Mouse (Mus musculus) hematopoietic stem cell, adult 5-6 weeks (primary cell): ENCODE data around the gene Nle1. TPM values are rescaled to one million over a fixed set of nuclear protein-coding genes. Genes with fewer than 3 reads are reported as not detected.
A peak's percentile ranks its signal among the peaks of the same experiment; 100 is the strongest.

Experiments
- ATAC-seq, 2 experiments: fragments of 125-278 bp in 1 of 2; replicated peaks in 1 of 2; 2 replicates each; pipeline ENCODE4 v1.8.0; 2016 to 2017; ENCODE audit warnings: inconsistent platforms in 2 of 2, mild to moderate bottlenecking in 2 of 2, moderate number of reproducible peaks in 2 of 2, low read depth in 1 of 2, moderate TSS enrichment in 1 of 2; ENCODE audit not compliant: low FRiP score in 2 of 2, poor library complexity in 2 of 2, severe bottlenecking in 2 of 2, insufficient read depth in 1 of 2, low TSS enrichment in 1 of 2
- total RNA-seq: library from RNA; stranded (forward); fragments of 172-1452, 232-1000 nt; gene quantifications from 2 replicates; pipeline ENCODE4 v1.2.3, GENCODE M21; 2017

The Nle1 gene
- total RNA-seq, 1 experiment from 2014 or later: 28.5 TPM

DNA sequence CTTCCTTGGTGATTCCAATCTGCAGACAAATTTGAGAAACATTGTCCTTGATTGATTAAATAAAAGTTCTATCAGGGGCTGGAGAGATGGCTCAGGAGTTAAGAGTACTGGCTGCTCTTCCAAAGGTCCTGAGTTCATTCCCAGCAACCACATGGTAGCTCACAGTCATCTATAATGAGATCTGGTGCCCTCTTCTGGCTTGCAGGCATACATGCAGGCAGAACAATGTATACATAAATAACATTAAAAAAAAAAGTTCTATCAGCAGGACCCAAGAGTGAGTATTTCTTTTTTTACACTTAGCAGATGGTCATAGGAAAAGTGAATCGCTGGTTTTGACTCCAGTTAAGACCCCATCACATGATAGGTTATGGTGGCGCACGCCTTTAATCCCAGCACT, 21.7 kb downstream of the Nle1 start:
- ATAC-seq: no peak

DNA sequence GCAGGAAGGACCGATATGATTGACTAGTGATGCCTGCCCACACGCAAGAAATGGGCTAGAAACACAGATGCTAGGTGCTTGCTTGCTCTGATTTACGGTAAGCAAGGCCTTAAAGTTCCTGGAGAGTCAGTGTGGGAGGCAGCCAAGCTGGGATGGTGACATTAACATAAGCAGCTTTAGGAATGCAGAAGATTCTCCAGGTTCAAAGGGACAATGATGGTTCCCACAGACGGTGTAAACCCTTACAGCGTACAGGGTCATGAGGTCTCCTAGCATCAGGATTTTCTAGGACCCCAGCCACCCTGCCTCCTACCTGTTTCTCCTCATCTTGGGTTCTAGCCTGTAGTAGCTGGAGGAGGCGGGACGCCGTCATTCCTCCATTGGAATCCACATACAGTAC, 25.0 kb downstream of the Nle1 start:
- ATAC-seq: no peak

DNA sequence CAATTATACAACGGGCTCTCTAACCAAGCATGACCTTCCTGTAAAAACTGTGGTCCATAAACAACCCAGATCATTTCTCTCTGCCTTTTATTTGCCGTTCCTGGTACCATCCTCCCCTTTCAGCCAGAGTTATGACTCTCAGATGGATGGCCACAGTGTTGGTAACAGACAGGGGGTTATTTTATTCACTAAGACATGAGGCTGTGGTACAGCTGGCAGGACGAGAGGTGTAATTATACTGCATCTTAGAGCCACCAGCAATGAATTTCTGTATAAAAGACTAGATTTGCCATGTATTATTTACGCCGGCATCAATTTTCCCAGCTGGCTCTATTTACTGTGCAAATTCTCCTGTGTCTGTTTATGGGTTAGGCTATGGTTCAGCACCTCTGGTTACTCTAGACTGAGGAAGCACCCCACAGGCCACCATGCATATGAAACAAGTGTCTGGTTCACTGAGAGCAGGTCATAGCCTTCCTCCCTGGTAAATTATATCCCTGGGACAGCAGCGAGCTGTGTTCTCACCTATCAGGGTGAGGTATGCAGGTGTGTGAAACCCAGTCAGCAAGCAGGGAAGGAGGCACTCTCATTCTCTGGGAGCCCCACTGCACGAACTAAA, 30.4 kb downstream of the Nle1 start:
- no peak for ATAC-seq

DNA sequence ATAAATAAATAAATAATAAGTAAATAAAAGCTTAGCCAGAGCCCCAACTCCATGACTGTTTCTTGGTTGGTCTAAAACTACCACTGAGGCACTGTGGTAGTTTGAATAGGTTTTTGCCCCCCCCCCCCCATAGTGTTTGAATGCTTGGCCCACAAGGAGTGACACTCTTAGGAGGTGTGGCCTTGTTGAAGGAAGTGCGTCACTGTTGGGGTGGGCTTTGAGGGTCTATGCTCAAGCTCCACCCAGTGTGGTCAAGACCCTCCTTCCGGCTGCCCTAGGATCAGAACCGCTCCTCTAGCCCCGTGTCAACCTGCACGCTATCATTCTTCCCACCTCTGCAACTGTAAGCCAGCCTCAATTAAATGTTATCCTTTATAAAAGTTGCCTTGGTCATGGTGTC, 32.6 kb downstream of the Nle1 start:
- ATAC-seq: no peak

DNA sequence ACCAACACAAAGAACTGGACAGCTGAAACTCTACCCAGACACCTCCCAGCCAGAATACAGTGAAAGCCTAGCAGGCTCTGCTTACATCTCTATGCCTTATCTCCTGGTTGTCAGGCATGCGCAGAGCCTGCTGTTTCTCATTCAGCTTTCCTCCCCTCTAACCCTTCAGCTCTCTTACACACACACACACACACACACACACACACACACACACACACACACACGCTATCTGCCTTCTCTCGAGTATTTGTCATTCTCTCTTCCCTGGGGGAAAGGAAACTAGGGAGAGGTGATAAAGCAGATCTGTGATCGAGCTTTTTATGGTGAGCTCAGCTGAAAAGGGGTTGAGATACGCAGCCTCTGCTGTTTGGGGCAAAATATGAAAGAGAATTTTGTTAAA, 33.3 kb downstream of the Nle1 start:
- ATAC-seq: no peak

DNA sequence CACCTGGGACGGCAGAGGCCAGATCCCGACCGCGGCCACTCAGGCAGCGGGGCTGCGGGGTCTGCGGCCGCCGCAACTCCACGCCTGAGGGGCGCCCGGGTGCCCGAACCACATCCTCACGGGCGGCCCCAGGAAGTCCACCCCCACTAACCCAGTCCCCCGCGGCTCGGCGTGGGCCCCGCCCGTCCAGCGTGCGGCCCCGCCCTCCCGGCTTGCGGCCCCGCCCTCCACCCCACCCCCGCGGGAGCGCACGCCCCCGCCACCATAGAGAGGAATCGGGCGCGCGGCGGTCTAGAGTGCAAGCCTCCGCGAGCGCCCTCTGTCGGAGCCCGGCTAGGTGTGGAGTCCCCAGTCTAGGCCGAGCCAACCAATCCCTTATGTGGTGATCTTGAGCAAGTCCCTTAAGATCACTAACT, 37.2 kb downstream of the Nle1 start, which contains the start of gene Rffl:
TSS of gene Rffl (minus strand) at position 180 of the 416 bp plus-strand sequence.
- peak; percentile 78 for ATAC-seq

DNA sequence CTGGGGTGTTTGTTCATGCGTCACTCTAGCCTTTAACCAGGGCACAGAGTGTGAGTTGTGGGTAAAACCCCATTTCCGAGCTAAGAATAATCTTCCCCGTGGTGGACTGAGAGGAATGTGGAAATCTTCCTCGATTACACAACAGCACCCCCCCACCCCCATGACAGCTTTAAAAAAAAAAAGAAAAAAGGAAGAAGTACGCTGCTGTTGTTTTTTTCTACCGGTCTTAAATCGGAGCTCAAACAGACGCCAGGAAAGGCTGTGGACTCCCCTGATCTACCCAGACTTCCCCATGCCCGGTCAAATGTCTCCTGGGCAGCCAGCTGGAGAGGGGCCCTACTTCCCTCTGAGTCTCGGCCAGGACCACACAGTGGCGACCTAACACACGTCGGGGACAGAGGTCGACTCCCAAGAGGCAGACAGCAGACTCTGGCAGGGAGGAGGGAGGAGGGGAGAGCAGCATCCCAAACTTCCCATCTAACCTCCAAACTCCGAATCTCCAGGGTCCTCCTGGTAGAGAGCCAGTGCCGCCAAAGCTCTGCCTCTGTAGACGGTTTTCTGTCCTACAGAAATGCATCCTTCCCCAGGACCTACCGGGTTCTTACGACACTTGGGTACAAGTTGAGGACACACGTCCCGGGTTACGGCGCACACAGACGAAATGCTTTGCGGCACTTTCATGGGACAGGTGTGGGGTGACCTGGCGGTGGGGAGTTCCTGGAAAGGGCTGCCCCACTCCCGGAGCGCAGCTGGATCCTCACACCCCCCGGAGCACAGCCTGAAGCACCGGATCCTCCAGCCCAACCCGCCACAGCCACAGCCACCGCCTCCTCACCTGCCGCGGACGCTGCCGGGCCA, 37.8 kb downstream of the Nle1 start:
- ATAC-seq: peak; percentile 72 to 74

DNA sequence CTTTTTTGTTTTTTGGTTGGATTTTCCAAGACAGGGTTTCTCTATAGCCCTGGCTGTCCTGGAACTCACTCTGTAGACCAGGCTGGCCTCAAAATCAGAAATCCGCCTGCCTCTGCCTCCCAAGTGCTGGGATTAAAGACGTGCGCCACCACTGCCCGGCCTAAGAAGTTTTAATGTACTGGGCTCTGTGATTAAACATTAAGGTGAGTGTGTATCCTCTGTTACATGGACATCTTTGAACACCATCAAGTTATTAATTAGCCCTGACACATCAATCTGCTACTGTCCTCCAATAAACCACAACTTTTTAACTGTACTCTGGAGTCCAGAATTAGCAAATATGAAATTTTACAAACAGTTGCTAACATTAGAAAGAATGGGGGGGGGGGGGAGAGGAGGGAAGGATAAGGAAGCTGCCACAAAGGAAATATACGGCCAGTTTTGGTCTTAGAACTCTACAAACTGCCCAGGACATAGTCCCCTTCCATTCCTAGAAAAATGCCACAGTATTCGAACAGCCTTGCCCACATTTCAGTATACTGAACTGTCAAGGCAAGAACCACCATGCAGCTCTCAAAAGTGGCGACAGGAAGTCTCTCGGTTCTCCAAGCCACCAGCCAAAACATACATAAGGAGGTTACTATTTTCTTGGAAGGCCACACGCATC, 38.6 kb downstream of the Nle1 start:
- no peak; a peak in 1 of 4 replicates for ATAC-seq

DNA sequence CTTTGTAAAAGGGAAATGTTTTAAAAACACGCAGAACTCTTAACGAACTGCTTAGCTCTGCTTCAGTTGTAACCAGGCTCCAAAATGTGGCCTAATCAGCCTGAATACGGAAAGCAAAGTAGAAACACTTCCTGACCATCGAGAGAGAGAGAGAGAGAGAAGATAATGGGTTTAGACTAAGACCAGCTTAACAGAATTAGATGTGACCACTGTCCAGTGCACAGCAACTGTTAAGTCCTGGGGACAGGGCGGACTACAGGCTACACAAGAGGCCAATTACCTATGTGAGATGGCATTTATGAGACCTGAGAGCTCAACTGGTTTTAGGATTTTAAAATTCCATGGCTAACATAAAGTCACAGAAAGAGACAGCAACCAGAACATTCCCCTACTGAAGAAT, 40.3 kb downstream of the Nle1 start:
- no peak for ATAC-seq

DNA sequence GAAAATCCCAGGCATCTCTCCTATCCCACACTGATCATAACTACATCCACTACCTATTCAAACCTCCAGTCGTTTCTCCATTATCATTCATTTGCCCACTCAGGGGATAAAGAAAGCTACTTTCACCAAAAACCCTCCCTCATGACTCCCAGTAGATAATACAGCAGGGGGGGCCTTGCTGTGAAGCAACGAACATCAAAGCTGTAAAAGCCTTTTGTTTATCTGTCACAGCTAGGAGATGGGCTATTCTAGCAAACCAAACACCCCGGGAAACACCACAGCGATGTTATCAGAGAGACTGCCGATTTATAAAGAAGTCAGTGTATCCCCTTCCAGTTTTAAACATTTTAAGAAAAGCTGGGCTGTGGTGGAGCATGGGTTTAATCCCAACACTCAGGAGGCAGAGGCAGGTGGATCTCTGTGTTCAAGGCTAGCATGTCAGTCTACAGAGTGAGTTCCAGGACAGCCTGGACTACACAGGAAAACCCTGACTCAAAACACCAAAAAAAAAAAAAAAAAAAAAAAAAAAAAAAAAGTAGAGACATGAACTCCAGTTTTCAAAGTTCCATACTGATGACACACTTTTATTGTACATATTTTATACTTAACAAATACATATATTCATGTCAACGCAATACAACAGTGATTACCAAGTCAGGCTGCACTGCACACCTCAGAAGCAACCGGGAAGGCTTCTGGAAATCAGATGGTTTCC, 41.2 kb downstream of the Nle1 start:
- no peak for ATAC-seq

DNA sequence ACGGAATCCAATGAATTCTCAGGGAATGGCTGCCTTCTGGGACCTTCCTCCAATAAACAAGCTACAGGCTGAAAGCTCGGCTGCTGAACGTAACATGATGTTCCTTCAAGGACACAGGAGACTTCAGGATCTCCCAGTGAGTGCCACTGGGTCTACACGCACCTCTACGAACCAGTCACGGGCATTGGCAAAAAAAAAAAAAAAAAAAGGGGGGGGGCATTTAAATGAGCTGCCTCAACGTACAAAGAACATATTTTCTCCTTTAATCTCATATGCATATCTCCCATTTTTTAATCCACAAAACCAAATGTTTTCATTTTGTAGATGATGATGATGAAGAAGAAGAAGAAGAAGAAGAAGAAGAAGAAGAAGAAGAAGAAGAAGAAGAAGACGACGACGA, 42.3 kb downstream of the Nle1 start:
- ATAC-seq: no peak

DNA sequence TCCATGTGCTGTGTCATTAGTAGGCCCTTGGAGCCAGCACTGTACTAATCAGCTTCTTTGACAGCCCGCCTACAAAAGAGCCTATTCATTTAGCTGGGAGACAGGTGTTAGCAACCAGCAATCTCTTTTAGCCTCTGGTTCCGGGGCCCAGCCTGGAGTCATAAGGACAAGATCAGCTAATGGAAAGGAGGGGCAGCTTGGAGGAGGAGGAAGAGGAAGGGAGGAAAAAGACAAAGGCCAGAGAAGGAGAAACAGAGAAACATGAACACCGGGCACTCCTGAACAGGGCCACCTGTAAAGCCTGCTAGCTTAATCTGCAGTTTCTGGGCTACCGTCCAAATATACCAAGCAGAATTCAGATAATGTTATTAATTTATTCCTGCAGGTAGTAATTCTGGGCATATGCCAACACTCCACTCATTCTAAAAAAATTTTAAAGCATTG, 44.7 kb downstream of the Nle1 start:
- ATAC-seq: no peak

DNA sequence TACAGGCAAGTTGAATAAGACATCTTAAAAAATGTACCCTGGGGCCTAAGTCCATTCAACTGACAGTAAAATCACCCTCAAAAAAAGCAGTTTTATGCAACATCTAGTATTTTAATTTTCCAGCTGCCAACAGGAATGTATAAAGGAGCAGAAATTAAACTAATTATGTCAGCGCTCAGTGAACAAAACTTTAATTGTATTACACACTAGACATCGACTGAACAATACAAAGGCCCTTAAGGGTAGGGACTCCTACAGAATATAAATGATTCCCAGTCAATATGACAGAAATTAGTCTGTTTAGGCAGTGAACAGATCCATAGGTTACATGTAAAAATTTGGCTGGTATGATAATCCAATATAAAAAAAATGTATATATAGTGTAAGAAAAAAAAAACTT, 45.2 kb downstream of the Nle1 start:
- ATAC-seq: no peak

DNA sequence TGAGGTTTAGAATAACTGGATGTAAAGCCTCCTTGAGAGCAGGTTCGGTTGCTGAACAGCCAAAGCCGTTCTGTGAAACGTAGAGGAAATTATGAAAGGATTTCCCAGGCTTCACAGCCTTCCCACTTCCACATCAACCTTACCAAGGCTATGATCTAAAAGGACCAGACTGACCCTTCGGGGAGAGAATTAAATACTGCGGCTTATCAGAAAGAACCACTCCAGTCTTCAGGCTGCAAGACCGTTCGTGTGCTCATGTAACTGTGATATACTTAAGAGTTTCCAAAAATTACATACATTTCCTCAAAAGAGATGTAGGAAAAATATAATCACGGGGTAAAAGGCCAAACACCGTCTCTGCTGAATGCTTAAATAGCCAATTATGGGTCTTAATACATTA, 45.6 kb downstream of the Nle1 start:
- no peak for ATAC-seq

DNA sequence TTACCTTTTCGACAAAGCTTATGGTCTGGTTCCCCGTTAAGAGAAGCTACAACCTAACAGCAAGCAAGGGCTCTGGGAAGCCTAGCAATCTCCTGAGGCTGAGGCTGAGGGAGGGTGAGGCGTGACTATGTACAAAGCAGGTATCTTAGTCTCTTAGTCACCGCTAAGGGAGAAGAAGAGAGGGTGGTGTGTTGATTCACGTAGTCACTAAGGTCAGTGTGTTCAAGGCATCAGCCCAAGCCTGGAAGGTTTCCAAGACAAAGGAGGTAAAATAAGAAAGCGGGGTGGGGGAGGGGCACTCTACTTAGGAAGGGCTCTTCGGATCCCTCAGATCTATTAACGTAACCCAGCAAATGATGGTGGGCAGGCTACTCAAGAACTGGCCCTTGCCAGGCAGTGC, 46.7 kb downstream of the Nle1 start:
- ATAC-seq: no peak

DNA sequence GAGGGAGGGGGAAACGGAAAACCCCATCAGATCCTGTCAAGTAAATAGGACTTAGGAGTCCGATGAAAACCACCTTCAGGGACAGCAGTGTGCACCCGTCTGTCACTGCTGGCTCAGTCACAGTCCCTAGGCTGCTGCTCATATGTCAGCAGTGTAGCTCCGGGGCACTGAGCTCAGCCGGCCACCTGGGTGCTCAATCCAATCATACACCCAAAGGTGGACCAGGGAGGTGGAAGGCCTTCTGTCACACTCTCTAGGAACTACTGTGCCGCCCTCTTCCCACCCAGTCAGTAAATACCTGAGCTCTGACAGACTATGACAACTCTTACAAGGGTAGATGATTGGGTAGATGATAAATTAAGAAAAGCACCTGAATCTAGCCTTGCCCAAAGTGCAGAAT, 47.5 kb downstream of the Nle1 start:
- ATAC-seq: peak; percentile 17 to 32; a peak in 2 of 4 replicates

DNA sequence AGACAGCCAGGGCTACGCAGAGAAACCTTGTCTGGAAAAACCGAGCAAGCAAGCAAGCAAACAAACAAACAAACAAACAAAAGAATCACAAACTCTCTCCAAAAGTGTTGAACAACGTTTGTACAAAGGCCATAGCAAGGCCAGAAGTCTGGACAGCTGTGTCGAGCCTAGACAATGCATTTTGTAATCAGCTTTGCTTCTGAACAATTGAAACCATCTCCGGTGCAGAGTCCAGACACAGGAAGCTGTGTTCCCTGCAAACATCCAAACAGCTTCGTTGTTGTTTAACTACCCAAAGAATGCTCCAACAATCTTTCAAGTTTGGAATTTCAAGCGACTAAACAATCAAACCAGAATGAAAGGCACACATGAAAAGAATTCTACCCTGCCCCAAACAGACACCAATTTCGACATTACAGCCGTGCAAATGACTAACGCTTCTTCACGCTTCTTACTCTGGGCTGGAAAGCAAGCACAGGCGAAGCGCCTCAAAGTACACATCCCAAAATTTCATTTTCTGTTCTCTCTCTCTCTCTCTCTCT, 50.8 kb downstream of the Nle1 start:
- no peak for ATAC-seq
